Mouse (Mus musculus): ENCODE measurements at regions not wholly inside any gene's neighbourhood (a gene's known extent, or its start where the extent isn't known, plus 50 kb on each side); places are given as distances from the start of the nearest gene placed in this dataset.

DNA sequence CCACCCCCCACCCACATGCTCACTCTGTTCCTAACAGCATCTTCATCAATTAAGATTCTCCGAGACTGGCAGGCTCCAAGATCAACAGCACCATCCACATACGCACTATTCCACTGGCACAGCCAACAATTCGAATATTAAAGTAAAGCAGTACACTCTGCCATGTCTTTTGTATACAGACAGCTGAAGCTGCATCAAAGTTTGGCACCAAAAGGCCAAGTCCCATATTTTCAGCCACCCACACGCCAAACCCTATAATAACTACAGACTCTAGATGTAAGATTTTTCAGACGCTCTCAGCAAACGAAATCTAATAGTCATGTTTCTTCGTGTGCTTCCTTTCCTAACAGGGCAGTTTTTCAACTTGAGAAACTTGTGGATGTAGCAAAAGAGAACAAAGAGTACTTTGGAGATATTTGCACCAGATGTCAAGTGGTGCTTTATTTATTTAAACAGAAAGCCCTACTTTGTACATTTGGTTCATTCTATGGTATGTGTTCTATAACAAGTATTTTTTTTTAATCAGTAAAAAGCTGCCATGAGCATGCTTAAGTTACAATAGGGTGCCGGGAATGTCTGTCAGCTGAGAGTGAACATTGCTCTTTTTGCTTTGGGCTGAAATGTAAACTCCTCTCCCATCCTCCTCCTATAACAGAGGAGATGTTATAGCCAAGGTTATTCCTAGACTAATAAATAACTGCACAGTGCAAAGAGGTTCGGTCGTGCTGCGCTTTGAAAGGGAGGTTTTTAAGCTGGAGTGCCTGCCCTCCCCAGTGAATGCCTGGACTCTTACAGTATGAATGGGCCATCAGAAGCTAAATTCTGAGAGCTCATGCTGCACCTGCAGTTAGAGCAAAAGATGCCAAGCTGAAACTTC, 686.9 kb downstream of the 1700064H15Rik start:
- Histone ChIP-seq H3K4me3 (ENCODE audit: low read depth, low read length) (no peak overlapping the region), H3K4me1 (replicated peaks; ENCODE audit: control insufficient read depth, insufficient read depth, low read length) (no peaks in the 10 kb centered on the region), H3K9ac (ENCODE audit: low read depth, low read length) (no peak overlapping the region), H3K27ac (ENCODE audit: low read depth, low read length) (no peak overlapping the region), H3K9me3 (ENCODE audit: control insufficient read depth) (no peaks in the 10 kb centered on the region), H3K27me3 (replicated peaks; ENCODE audit: control insufficient read depth, insufficient read depth, low read length) (no peaks in the 10 kb centered on the region), H3K36me3 (ENCODE audit: control insufficient read depth, insufficient read depth) (no peaks in the 10 kb centered on the region), H3K4me2 (replicated peaks; ENCODE audit: low read depth) (no peak overlapping the region)
- no peak for ATAC-seq
- no peak for TF ChIP-seq CTCF (IDR thresholded peaks at IDR 0.05; ENCODE audit: low read depth)
- WGBS: 60% methylated on average over 11 of the region's 11 CpGs

DNA sequence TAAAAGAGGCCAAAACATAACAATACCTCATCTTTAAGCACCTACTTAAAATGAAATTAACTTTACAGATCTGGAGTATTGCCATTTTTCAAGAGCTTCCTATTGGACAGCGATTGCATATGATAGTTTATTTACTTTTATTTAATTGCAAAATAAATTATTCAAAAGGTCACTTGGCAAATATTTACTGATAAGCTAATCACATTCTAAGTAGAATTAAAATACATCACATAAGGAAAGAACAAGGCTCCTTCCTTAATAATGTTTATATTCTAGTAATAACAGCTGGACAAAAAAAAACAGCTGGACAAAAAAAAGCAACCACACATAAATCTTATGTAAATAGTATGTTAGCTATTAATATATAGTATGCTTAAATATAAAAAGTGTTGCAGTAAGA, 668.1 kb downstream of the 1700064H15Rik start:
- no peaks in the 10 kb centered on the region for H3K27me3 ChIP-seq (replicated peaks; ENCODE audit: control insufficient read depth, insufficient read depth, low read length)
- no peak overlapping the region for H3K9ac ChIP-seq (ENCODE audit: low read depth, low read length)
- 67% methylated on average over 1 of the region's 1 CpGs for WGBS
- no peak overlapping the region for H3K4me3 ChIP-seq (ENCODE audit: low read depth, low read length)
- H3K4me1 ChIP-seq (replicated peaks; ENCODE audit: control insufficient read depth, insufficient read depth, low read length): no peaks in the 10 kb centered on the region
- no peak overlapping the region for H3K4me2 ChIP-seq (replicated peaks; ENCODE audit: low read depth)
- ATAC-seq: no peak
- H3K9me3 ChIP-seq (ENCODE audit: control insufficient read depth): no peaks in the 10 kb centered on the region
- TF ChIP-seq CTCF (IDR thresholded peaks at IDR 0.05; ENCODE audit: low read depth): no peak
- no peaks in the 10 kb centered on the region for H3K36me3 ChIP-seq (ENCODE audit: control insufficient read depth, insufficient read depth)
- no peak overlapping the region for H3K27ac ChIP-seq (ENCODE audit: low read depth, low read length)

DNA sequence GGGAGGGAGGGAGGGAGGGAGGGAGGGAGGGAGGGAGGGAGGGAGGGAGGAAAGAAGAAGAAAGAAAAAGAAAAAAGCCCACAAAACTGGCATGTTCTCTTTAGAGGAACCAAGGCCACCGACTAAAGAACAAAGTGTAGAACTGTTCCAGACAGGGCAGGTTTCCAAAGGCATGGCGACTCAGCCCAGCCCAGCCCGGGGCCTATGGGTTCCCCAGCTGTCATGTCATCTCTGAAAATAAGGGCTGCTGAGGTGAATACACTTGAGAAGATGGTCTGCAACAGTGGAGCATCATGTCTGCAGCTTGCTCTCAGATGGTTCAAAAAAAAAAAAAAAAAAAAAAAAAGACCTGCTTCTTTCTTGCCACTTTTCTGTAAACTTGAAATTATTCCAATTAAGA, 639.8 kb downstream of the 1700064H15Rik start:
- H3K36me3 ChIP-seq (ENCODE audit: control insufficient read depth, insufficient read depth): no peaks in the 10 kb centered on the region
- H3K27me3 ChIP-seq (replicated peaks; ENCODE audit: control insufficient read depth, insufficient read depth, low read length): no peaks in the 10 kb centered on the region
- no peak for TF ChIP-seq CTCF (IDR thresholded peaks at IDR 0.05; ENCODE audit: low read depth)
- 88% methylated on average over 3 of the region's 3 CpGs for WGBS
- no peak for ATAC-seq
- H3K4me3 ChIP-seq (ENCODE audit: low read depth, low read length): no peak overlapping the region
- no peak overlapping the region for H3K9ac ChIP-seq (ENCODE audit: low read depth, low read length)
- H3K4me1 ChIP-seq (replicated peaks; ENCODE audit: control insufficient read depth, insufficient read depth, low read length): no peaks in the 10 kb centered on the region
- H3K9me3 ChIP-seq (ENCODE audit: control insufficient read depth): no peaks in the 10 kb centered on the region
- H3K27ac ChIP-seq (ENCODE audit: low read depth, low read length): no peak overlapping the region
- no peak overlapping the region for H3K4me2 ChIP-seq (replicated peaks; ENCODE audit: low read depth)

DNA sequence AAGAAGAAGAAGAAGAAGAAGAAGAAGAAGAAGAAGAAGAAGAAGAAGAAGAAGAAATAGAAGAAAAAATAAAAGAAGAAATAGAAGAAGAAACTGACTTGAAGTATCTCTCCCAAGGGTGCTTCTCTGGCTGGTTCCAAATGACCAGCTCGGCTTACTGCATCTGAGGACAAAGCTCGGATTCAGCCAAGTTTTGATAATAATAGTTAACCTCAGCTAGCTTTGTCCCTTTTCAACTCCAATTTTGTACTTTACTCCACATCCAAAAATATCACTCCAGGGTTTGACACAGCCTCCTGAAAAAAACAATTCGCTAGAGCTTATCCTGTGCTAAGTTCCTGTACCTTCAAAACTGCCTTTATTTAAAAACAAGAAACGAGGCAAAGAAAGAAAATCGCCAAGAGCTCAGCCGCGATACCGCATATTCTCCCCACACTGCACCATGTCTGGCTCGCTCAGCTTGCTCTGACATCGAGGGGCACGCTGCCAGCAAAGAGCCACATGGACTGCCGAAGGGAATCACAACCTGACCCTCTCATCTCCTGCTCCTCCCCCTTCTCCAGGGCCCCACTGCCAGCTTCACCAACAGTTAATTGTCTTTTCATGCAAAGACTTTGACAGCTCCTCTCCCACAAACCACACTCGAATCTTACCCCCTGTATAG, 638.8 kb downstream of the 1700064H15Rik start:
- H3K36me3 ChIP-seq (ENCODE audit: control insufficient read depth, insufficient read depth): no peaks in the 10 kb centered on the region
- no peaks in the 10 kb centered on the region for H3K4me1 ChIP-seq (replicated peaks; ENCODE audit: control insufficient read depth, insufficient read depth, low read length)
- H3K9ac ChIP-seq (ENCODE audit: low read depth, low read length): no peak overlapping the region
- no peak overlapping the region for H3K4me3 ChIP-seq (ENCODE audit: low read depth, low read length)
- ATAC-seq: no peak
- WGBS: 59% methylated on average over 13 of the region's 13 CpGs
- no peak overlapping the region for H3K4me2 ChIP-seq (replicated peaks; ENCODE audit: low read depth)
- no peak for TF ChIP-seq CTCF (IDR thresholded peaks at IDR 0.05; ENCODE audit: low read depth)
- no peaks in the 10 kb centered on the region for H3K27me3 ChIP-seq (replicated peaks; ENCODE audit: control insufficient read depth, insufficient read depth, low read length)
- H3K27ac ChIP-seq (ENCODE audit: low read depth, low read length): no peak overlapping the region
- no peaks in the 10 kb centered on the region for H3K9me3 ChIP-seq (ENCODE audit: control insufficient read depth)

DNA sequence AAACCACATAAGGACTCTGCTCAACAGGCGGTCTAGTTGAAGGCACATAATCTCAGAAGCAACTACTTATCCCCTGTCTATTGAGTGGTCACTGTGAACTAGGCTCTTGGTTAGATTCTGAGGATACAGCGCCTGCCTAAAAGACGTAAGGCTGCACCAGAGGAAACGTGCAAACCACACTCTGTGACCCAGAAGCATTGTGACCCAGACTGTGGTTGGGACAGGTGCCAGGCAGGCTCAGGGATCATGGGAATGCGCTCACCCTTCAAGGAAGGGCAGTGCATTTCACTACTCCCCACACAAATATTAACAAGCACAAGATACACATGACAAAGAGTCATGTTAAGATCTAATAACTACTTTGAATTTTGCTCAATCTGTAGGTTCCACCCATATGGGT, 628.3 kb downstream of the 1700064H15Rik start:
- 84% methylated on average over 5 of the region's 5 CpGs for WGBS
- no peak for ATAC-seq
- Histone ChIP-seq H3K4me2 (replicated peaks; ENCODE audit: low read depth) (no peak overlapping the region), H3K27me3 (replicated peaks; ENCODE audit: control insufficient read depth, insufficient read depth, low read length) (no peaks in the 10 kb centered on the region), H3K9me3 (ENCODE audit: control insufficient read depth) (no peaks in the 10 kb centered on the region), H3K27ac (ENCODE audit: low read depth, low read length) (no peak overlapping the region), H3K4me3 (ENCODE audit: low read depth, low read length) (no peak overlapping the region), H3K4me1 (replicated peaks; ENCODE audit: control insufficient read depth, insufficient read depth, low read length) (no peaks in the 10 kb centered on the region), H3K36me3 (ENCODE audit: control insufficient read depth, insufficient read depth) (no peaks in the 10 kb centered on the region), H3K9ac (ENCODE audit: low read depth, low read length) (no peak overlapping the region)
- no peak for TF ChIP-seq CTCF (IDR thresholded peaks at IDR 0.05; ENCODE audit: low read depth)

DNA sequence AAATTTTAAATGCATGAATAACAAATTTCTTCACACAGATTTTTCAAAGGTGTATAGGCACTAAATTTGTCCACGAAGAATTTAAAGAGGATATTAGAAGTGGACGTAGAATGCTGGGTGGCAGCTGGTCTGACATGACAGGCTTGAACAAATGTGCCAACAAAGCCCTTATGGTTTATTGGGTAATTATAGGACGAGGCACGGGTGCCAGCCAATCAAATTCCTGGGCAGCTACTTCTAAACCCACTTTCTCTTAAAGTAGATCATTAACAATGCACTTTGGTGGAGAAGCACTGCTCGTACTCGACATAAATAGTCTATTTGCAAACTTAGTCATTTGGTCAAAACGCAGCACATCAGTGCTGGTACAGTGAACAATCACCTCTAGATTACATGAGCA, 626.4 kb downstream of the 1700064H15Rik start:
- H3K4me2 ChIP-seq (replicated peaks; ENCODE audit: low read depth): no peak overlapping the region

More for the DNA sequence above, 626.4 kb downstream of the 1700064H15Rik start:
- Histone ChIP-seq H3K4me1 (replicated peaks; ENCODE audit: control insufficient read depth, insufficient read depth, low read length) (no peaks in the 10 kb centered on the region), H3K27ac (ENCODE audit: low read depth, low read length) (no peak overlapping the region), H3K9me3 (ENCODE audit: control insufficient read depth) (no peaks in the 10 kb centered on the region), H3K4me3 (ENCODE audit: low read depth, low read length) (no peak overlapping the region), H3K27me3 (replicated peaks; ENCODE audit: control insufficient read depth, insufficient read depth, low read length) (no peaks in the 10 kb centered on the region), H3K36me3 (ENCODE audit: control insufficient read depth, insufficient read depth) (no peaks in the 10 kb centered on the region), H3K9ac (ENCODE audit: low read depth, low read length) (no peak overlapping the region)
- no peak for TF ChIP-seq CTCF (IDR thresholded peaks at IDR 0.05; ENCODE audit: low read depth)
- WGBS: 62% methylated on average over 7 of the region's 7 CpGs
- no peak for ATAC-seq
